Mouse (Mus musculus) midbrain, embryonic 16.5 days (tissue): ENCODE measurements around the gene AI467606. TPM values are rescaled to one million over a fixed set of nuclear protein-coding genes. Genes with fewer than 3 reads are reported as not detected.
"Not testable (repeated sequence)": the region's sequence is repeated elsewhere in the genome, so short reads cannot be mapped to it uniquely, and the experiment has no call there.

ENCODE experiments used
- ATAC-seq: fragments of 200-750 bp; cut with Nextera tagmentation; 2 replicates; pipeline ENCODE4 v1.8.0; 2017; ENCODE audit warnings: moderate TSS enrichment
- H3K27ac ChIP-seq: fragments of 300-500 bp; sonication (generic); 2 replicates; pipeline ENCODE4 v1.5.1; 2014; ENCODE audit warnings: mild to moderate bottlenecking, low read length, mixed read lengths
- H3K27me3 ChIP-seq: fragments of 300-500 bp; sonication (generic); 2 replicates; pipeline ENCODE4 v1.6.1; 2014; ENCODE audit warnings: low read depth, low read length, mixed read lengths; ENCODE audit not compliant: control insufficient read depth, insufficient read depth
- H3K36me3 ChIP-seq: fragments of 300-500 bp; sonication (generic); 2 replicates; pipeline ENCODE4 v1.6.1; 2014; ENCODE audit warnings: mild to moderate bottlenecking, low read length, moderate library complexity, mixed read lengths; ENCODE audit not compliant: control insufficient read depth, insufficient read depth
- H3K4me1 ChIP-seq: fragments of 300-500 bp; sonication (generic); 2 replicates; pipeline ENCODE4 v1.6.1; 2014; ENCODE audit warnings: mild to moderate bottlenecking, low read length, mixed read lengths; ENCODE audit not compliant: control insufficient read depth, insufficient read depth
- H3K4me2 ChIP-seq: fragments of 300-500 bp; sonication (generic); 2 replicates; pipeline ENCODE4 v1.6.1; 2014; ENCODE audit warnings: mild to moderate bottlenecking, low read length, mixed read lengths
- H3K4me3 ChIP-seq: fragments of 300-500 bp; sonication (generic); 2 replicates; pipeline ENCODE4 v1.5.1; 2014; ENCODE audit warnings: low read depth, mild to moderate bottlenecking, low read length, moderate library complexity, mixed read lengths
- H3K9ac ChIP-seq: fragments of 300-500 bp; sonication (generic); 2 replicates; pipeline ENCODE4 v1.6.1; 2014; ENCODE audit warnings: low read depth, low read length, mixed read lengths
- H3K9me3 ChIP-seq: fragments of 300-500 bp; sonication (generic); replicated peaks from 2 replicates; pipeline ENCODE4 v1.6.1; 2014; ENCODE audit warnings: mild to moderate bottlenecking, low read length, mixed read lengths; ENCODE audit not compliant: control insufficient read depth, poor library complexity, severe bottlenecking
- WGBS: fragments of 180-500 bp; shearing (Covaris S2); extraction: QIAGEN DNeasy Blood & Tissue Kit; methylation state at CpG from one replicate; pipeline ENCODE4 v1.1.7; 2014; 5-methylcytosine and 5-hydroxymethylcytosine counted together
- polyA plus RNA-seq: library from polyadenylated mRNA; unstranded; fragments of >200 nt; fragmentation: Nextera tagmentation; extraction: Ambion mirVana; gene quantifications from 2 replicates; pipeline ENCODE4 v1.2.1, GENCODE M21; 2015

AI467606 gene
- polyA plus RNA-seq, 1 experiment from 2014 or later: 2.5 TPM

- Histone ChIP-seq H3K4me1 (no peaks in the 10 kb centered on the region), H3K27me3 (no peaks in the 10 kb centered on the region), H3K27ac (no peak overlapping the region), H3K4me2 (no peak overlapping the region), H3K9ac (no peak overlapping the region), H3K9me3 (0 out of 2 replicates have a peak, but pooled peaks cover 2% of the 10 kb centered on the region), H3K4me3 (no peak overlapping the region), H3K36me3 (no peaks in the 10 kb centered on the region)
- ATAC-seq: no peak
- WGBS: 86% methylated on average over 3 of the region's 3 CpGs
These were observed 13.5 kb upstream of the AI467606 start for GRCm38 (mm10) chr7:127077692-127078091.

DNA sequence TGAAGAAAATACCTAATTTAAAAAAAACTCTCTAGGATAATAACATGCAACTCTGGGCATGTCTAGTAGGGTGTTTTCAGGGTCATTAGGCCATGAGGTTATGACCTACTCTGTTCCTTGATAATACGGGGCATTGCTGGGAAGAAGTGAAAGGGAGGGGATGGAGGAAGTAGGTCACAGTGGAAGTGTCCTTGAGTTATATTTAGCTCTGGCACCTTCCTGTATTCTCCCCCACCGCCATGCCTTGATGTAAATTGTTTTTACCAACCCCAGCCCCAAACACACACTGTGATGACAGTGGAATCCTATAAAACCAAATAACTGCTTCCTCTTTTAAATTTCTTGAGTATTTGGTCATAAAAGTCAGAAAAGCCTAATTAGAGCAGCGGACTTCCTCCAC lies 11.1 kb upstream of the AI467606 start:
- no peaks in the 10 kb centered on the region for H3K27me3 ChIP-seq
- WGBS: 83% methylated on average over 3 of the region's 3 CpGs
- no peaks in the 10 kb centered on the region for H3K4me1 ChIP-seq
- ATAC-seq: no peak
- no peak overlapping the region for H3K4me2 ChIP-seq
- no peak overlapping the region for H3K4me3 ChIP-seq
- no peak overlapping the region for H3K27ac ChIP-seq
- H3K9me3 ChIP-seq: 0 out of 2 replicates have a peak, but pooled peaks cover 2% of the 10 kb centered on the region
- no peaks in the 10 kb centered on the region for H3K36me3 ChIP-seq
- no peak overlapping the region for H3K9ac ChIP-seq

- Histone ChIP-seq H3K4me1 (no peaks in the 10 kb centered on the region), H3K9ac (no peak overlapping the region), H3K4me3 (no peak overlapping the region), H3K9me3 (no peaks in the 10 kb centered on the region), H3K36me3 (no peaks in the 10 kb centered on the region), H3K27me3 (no peaks in the 10 kb centered on the region), H3K27ac (no peak overlapping the region), H3K4me2 (no peak overlapping the region)
- no peak for ATAC-seq
- 84% methylated on average over 8 of the region's 8 CpGs for WGBS
These were observed 8.9 kb upstream of the AI467606 start for GRCm38 (mm10) chr7:127082271-127082670.

DNA sequence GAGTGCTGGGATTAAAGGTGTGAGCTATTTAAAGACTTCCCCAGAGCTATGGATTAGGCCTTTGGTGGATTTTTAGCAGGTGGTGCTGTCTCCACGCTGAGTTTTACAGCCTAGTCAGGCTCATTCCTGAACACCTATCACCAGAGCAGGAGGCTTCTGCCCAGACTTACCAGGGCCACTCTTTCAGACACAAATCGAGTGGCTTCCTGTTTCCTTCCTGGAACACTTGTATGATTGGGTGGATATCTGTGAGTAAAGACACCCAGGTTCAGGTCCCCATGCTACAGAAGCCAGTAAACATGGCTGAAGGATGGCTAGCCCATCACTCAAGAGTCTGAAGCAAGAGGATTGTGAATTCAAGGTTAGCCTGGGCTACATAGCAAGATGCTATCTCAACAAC lies 8.2 kb upstream of the AI467606 start:
- H3K27me3 ChIP-seq: no peaks in the 10 kb centered on the region
- no peaks in the 10 kb centered on the region for H3K4me1 ChIP-seq
- no peak for ATAC-seq
- whole genome bisulfite sequencing: 68% methylated on average over 2 of the region's 2 CpGs
- H3K9me3 ChIP-seq: no peaks in the 10 kb centered on the region
- H3K4me3 ChIP-seq: no peak overlapping the region
- H3K9ac ChIP-seq: no peak overlapping the region
- no peak overlapping the region for H3K4me2 ChIP-seq
- H3K36me3 ChIP-seq: no peaks in the 10 kb centered on the region
- H3K27ac ChIP-seq: no peak overlapping the region

DNA sequence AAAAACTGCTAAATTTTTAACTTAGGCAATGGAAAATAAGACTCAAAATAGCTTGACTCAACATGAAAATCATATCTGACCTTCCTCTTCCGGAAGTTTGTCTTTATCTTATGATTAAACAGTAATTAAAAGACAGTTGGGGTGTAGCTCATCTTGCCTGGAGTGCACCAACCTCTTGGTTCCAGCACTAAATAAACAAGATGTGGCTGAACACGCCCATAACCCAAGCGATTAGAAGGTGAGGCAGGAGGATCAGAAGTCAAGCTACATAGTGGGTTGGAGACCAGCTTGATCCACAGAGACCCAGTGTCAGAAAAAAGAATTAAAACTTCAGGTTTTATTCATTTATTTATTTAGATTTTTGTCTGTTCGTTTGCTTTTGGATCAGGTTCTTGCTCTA lies 7.5 kb upstream of the AI467606 start:
- 90% methylated on average over 4 of the region's 4 CpGs for WGBS
- H3K4me1 ChIP-seq: no peaks in the 10 kb centered on the region
- no peak overlapping the region for H3K27ac ChIP-seq

DNA sequence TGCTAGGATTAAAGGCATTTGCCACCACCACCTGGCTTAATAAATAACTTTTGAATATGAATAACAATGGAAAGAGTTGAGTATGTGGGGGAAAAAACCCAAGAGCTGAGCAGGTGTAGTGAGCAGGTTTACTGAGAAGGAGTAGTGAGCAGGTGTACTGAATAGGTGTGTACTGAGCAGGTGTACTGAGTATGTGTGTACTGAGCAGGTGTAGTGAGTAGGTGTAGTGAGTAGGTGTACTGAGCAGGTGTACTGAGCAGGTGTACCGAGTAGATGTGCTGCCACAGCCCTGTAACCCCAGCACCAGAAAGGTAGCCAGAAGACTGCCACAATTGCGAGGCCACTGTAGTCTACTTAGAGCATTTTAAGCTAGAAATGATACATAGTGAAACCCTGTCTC lies 6.4 kb upstream of the AI467606 start:
- 86% methylated on average over 2 of the region's 2 CpGs for WGBS
- no peak overlapping the region for H3K4me2 ChIP-seq
- no peaks in the 10 kb centered on the region for H3K9me3 ChIP-seq
- no peak overlapping the region for H3K4me3 ChIP-seq
- no peak overlapping the region for H3K27ac ChIP-seq
- no peak overlapping the region for H3K9ac ChIP-seq
- no peaks in the 10 kb centered on the region for H3K36me3 ChIP-seq
- no peaks in the 10 kb centered on the region for H3K27me3 ChIP-seq
- no peaks in the 10 kb centered on the region for H3K4me1 ChIP-seq
- ATAC-seq: no peak

More for the DNA sequence above, 7.5 kb upstream of the AI467606 start:
- no peak for ATAC-seq
- no peak overlapping the region for H3K4me2 ChIP-seq
- H3K9ac ChIP-seq: no peak overlapping the region
- no peaks in the 10 kb centered on the region for H3K9me3 ChIP-seq
- H3K27me3 ChIP-seq: no peaks in the 10 kb centered on the region
- no peak overlapping the region for H3K4me3 ChIP-seq
- no peaks in the 10 kb centered on the region for H3K36me3 ChIP-seq

GRCm38 (mm10) chr7:127085751-127086150 lies 5.4 kb upstream of the AI467606 start:
- not testable (repeated sequence) for H3K4me2 ChIP-seq, H3K4me1 ChIP-seq, H3K9me3 ChIP-seq, ATAC-seq, H3K9ac ChIP-seq, H3K4me3 ChIP-seq, H3K27me3 ChIP-seq, H3K36me3 ChIP-seq, H3K27ac ChIP-seq
- 82% methylated on average over 6 of the region's 6 CpGs for WGBS

DNA sequence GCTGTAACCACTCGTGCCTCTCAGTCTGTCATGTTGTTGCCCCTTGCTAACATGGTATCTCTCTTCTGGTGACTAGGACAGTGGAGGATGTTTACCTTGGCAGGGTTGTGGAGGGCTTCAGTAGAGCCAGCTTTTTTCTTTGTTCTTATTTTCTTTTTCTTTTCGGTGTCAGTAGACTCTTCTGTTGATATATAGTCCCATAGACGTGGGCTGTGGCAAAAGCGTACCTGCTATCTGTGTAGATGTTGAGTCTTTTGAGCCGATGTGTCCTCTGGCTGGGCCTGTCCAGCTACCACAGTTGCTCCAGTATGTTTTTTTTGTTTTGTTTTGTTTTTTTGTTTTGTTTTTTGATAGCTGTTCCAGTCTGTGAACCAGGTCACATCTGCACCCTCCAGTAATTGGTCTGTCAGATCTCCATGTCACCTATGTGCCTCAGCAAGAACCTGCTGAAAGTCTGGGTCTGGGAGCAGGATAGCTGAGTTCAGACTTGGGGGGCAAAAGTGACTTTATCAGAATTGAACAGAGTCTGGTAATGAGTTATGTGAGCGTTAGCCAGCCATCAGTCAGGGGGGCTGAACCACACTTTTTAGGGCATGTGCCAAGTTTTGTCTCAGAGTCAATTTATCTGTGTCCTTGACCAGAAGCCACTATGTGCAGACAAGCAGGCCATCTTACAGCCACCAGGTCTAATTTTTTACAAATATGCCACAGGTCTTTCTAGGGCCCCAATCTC lies 3.7 kb upstream of the AI467606 start, which contains the start of gene Zg16:
TSS of gene Zg16 (minus strand) at position 51 of the 733 bp plus-strand sequence.
- not testable (repeated sequence) for H3K4me1 ChIP-seq, H3K36me3 ChIP-seq, H3K4me2 ChIP-seq, H3K27me3 ChIP-seq, H3K27ac ChIP-seq, H3K9me3 ChIP-seq, H3K4me3 ChIP-seq, H3K9ac ChIP-seq, ATAC-seq
- WGBS: 87% methylated on average over 6 of the region's 6 CpGs

- Histone ChIP-seq H3K27ac (no peak overlapping the region), H3K4me1 (no peaks in the 10 kb centered on the region), H3K4me2 (no peak overlapping the region), H3K27me3 (no peaks in the 10 kb centered on the region), H3K9me3 (no peaks in the 10 kb centered on the region), H3K36me3 (no peaks in the 10 kb centered on the region), H3K9ac (no peak overlapping the region), H3K4me3 (no peak overlapping the region)
- no peak for ATAC-seq
- WGBS: 97% methylated on average over 3 of the region's 3 CpGs
These were observed 3.1 kb upstream of the AI467606 start for GRCm38 (mm10) chr7:127088083-127088482.
